Mouse (Mus musculus) brain, embryonic 14.5 days (tissue): ENCODE results near the gene Pgap3. TPM values are rescaled to one million over a fixed set of nuclear protein-coding genes. Genes with fewer than 3 reads are reported as not detected.
A peak's percentile ranks its signal among the peaks of the same experiment; 100 is the strongest.

Experiments used
- DNase-seq: peaks from one replicate; pipeline ENCODE4 v3.0.0-alpha.2; 2011; ENCODE audit warnings: low read depth
- CTCF ChIP-seq: fragments of 200-500 bp; IDR thresholded peaks from 2 replicates; pipeline ENCODE4 v1.5.1; 2012; ENCODE audit warnings: inconsistent platforms, mild to moderate bottlenecking, moderate library complexity, borderline replicate concordance; ENCODE audit not compliant: insufficient read depth, insufficient read length; ENCODE audit errors: extremely low read depth
- POLR2A ChIP-seq: fragments of 200-500 bp; IDR thresholded peaks from 2 replicates; pipeline ENCODE4 v1.6.1; 2012; ENCODE audit warnings: mild to moderate bottlenecking, inconsistent platforms, borderline replicate concordance; ENCODE audit not compliant: poor library complexity, insufficient read depth, insufficient read length, severe bottlenecking; ENCODE audit errors: extremely low read depth
- polyA plus RNA-seq: library from polyadenylated mRNA; depleted of rRNA; stranded (reverse); fragments of >200 nt; gene quantifications from 2 replicates; pipeline ENCODE4 v1.2.3, GENCODE M21; 2012; rRNA removed

Pgap3 gene
- polyA plus RNA-seq, 1 experiment, result 12.0 TPM

DNA sequence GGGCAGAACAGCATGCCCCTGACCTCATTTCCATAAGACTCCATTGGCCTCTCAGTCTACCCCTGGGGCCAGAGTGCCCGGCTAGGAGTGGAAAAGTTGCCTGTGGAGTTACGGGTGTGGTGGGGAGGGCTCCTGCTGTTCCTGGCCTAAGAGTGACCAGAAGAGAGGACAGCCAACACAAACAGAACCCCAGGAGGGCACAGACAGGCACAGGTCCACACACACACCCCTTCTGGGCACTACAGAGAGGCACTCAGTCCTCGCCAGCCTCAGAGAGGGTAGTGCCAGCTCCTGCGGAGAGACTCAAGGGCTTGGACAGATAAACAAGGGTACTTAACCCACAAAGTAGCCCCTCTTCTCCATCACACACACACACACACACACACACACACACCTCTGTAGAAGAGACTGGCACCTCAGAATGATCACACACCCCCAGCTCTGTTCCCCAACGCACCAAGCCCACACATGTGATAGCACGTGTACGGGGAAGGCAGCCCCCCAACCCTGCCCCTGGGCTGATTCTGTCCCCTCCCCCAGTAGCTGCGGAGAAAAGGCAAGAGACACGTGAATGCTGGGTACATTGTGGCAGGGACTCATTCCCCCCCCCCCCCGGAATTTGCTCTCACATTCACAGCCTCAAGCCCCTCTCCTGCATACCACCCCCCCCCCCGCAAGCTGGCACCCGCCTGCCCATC lies 52.8 kb downstream of the Pgap3 start:
- DNase-seq, result no peak

DNA sequence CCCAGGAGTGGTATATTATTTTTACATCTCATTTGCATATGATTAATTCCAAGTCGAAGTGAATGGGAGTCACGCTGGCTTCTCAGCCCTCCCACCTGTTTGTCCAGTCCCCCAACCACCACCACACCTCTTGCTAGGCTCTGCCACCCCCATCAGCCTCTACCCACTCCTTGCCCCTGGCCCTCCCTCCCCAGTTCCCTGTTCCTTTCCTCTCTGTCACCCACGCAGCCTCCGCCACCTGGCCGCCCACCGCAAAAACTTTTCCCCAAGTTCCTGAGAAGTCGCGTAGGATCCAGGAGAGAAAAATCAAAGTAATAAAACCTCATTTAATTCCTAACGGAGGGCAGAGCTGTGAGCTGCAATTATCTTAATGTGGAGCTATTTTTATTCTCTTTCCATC lies 54.1 kb downstream of the Pgap3 start:
- TF ChIP-seq CTCF (no peak), POLR2A (no peak)
- no peak for DNase-seq

More for the DNA sequence above, 52.8 kb downstream of the Pgap3 start:
- TF ChIP-seq POLR2A (no peak), CTCF (no peak)

DNA sequence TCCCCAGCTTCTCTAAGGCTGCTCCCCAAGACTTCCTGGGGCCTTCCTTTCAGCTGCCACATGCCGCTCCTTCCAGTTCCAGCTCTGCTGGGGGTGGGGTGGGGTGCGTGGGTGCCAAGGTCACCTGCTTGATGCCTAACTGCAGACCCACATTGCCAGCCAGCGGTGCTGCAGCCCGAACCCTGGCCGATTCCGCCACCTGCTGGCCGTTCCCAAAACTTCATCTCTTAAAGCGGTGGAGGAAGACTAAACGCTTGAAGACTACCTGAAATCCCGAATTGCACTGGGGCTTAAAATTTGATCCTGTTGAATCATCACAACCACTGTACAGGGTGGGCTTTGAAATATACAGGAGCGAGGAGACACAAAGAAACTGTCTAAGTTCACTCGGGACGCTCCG lies 55.0 kb downstream of the Pgap3 start:
- DNase-seq, result peak; percentile 83
- TF ChIP-seq POLR2A (no peak), CTCF (peak; percentile 88)

DNA sequence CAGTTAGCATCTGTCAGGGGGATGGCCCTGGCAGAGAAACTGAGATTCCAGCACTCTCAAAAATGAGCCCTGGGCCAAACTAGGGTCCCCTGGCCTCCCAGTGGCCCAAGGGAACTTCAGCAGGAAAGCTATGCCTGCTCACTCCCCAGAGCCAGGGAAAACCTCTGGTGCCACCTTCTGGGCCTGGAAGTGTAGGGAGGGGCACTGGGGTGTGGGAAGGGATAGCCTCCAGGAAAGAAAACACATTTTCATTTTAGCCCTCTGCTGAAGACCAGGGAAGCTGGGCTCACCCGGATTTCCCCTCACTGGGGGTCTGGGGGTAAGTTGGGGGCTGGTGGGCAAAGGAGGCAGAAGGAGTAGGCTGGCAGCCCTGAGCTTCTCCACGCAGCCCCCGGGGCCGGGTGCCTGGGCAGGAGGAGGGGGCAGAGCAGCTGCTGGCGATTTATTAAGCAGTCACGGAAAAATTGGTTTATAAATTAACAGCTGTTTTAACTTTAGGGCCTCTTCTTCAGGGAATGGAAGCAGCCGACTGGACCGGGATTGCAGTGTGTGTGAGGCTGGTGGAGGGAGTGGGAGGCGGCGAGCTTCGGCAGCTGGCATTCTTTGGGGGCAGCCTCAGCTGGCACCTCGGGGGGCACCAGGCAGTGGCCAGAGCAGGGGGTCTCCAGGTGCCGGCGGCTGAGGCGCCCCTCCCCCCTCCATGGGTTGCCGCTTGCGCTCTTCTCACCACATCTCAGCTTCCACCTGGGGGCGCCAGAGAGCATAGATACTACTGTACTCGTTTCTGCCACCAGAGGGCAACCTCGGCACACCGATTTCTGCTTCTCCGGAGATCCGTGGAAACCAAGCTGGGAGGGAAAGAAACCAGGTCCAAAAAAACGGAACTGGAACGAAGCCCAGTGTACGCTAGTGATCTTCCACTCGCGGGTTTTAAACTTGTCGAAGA lies 58.0 kb downstream of the Pgap3 start:
- peak; percentile 92 for DNase-seq

GRCm38 (mm10) chr11:98341174-98341573 lies 59.1 kb downstream of the Pgap3 start:
- TF ChIP-seq CTCF (no peak), POLR2A (no peak)
- no peak for DNase-seq

More for the DNA sequence above, 58.0 kb downstream of the Pgap3 start:
- TF ChIP-seq POLR2A, result no peak
- peak; percentile 100 for TF ChIP-seq CTCF

DNA sequence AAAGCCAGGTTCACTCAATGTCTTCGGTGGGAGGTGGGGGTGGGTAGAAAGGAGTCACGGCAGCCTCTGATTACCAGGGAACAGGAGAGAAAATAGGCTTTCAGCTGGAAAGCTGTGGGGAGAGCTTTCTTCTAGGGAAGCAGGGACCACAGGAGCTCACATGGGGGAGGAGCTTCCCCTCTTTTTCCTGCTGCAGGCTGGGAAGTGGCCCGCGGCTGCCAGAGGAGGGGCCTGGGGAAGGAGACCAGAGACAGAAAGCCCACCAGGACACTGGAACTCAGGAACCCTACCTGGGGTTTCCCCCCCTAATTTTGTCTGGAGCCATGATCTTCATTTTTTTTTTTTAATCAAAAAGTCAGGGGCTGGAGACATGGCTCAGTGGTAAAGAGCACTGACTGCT lies 59.7 kb downstream of the Pgap3 start:
- TF ChIP-seq CTCF (no peak), POLR2A (no peak)
- no peak for DNase-seq

DNA sequence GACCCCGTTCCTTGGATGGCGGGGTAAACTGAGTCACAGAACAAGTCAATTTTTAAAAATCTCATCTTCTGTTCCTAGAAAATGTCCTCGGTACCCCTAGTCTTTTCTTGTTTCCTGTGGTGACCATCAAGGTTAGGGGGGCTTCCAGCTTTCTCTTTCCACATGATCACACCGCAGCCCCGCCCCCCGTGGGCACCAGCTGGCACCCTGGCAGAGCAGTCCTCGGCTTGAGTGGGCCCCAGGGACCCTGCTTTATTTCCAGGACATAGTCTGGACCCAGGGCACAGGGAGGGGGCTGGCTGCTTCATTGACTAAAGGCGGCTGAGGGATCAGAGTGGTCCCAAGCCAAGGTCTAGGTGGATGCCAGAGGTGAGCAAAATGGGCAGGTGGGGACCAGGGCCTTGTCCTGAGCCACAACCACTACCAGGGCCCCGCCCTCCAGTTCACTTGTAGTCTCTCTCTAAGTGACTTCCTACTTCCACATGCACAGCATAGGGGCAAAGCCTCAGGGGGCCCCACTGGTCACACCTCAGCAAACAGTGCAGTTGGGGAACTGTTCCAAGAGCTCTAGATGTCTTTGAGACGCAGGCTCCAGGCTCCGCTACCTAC lies 60.5 kb downstream of the Pgap3 start:
- peak; percentile 63 for DNase-seq
- TF ChIP-seq POLR2A (no peak), CTCF (no peak)

GRCm38 (mm10) chr11:98339071-98339501 lies 61.2 kb downstream of the Pgap3 start:
- TF ChIP-seq CTCF (no peak), POLR2A (no peak)
- peak; percentile 92 for DNase-seq

Other genes starting within 250 kb of the Pgap3 start
- gene Med1, start 207.2 kb downstream of the Pgap3 start, polyA plus RNA-seq, result 30.4 and 33.2 TPM in 2 replicates
- gene Cdk12, start 197.4 kb downstream of the Pgap3 start, polyA plus RNA-seq, result 21.7 and 26.2 TPM in 2 replicates
- gene Neurod2, start 70.8 kb downstream of the Pgap3 start, polyA plus RNA-seq, result 52.0 and 101 TPM in 2 replicates
- 6.9 and 18.2 TPM in 2 replicates for gene Ppp1r1b, start 52.1 kb downstream of the Pgap3 start, polyA plus RNA-seq
- gene Stard3, start 42.1 kb downstream of the Pgap3 start, polyA plus RNA-seq, result 66.1 and 124 TPM in 2 replicates
- 0.38 and 0.48 TPM in 2 replicates for gene Tcap, start 16.7 kb downstream of the Pgap3 start, polyA plus RNA-seq
- gene Pnmt, start 14.0 kb downstream of the Pgap3 start, polyA plus RNA-seq, result 0.88 and 1.6 TPM in 2 replicates
- 7.4 and 10.4 TPM in 2 replicates for gene Erbb2, start 12.0 kb upstream of the Pgap3 start, polyA plus RNA-seq
- 130 and 147 TPM in 2 replicates for gene Mien1, start 38.5 kb upstream of the Pgap3 start, polyA plus RNA-seq
- gene Grb7, start 45.9 kb upstream of the Pgap3 start, polyA plus RNA-seq, result 0.83 and 1.0 TPM in 2 replicates
- 0.07 and 0.20 TPM in 2 replicates for gene Ikzf3, start 145.5 kb upstream of the Pgap3 start, polyA plus RNA-seq
- gene Zpbp2, start 150.6 kb upstream of the Pgap3 start, polyA plus RNA-seq, result 0.06 and 0.30 TPM in 2 replicates
- 80.6 and 94.6 TPM in 2 replicates for gene Ormdl3, start 186.9 kb upstream of the Pgap3 start, polyA plus RNA-seq
- gene Lrrc3c, start 197.8 kb upstream of the Pgap3 start, polyA plus RNA-seq, result not detected in 2 replicates
- gene Gm12355, start 225.2 kb upstream of the Pgap3 start, polyA plus RNA-seq, result 0.08 and 0.33 TPM in 2 replicates
- not detected in 2 replicates for gene Gsdma3, start 225.9 kb upstream of the Pgap3 start, polyA plus RNA-seq
- gene Gsdma2, start 246.3 kb upstream of the Pgap3 start, polyA plus RNA-seq, result not detected in 2 replicates